Mouse (Mus musculus) macrophage (primary cell): ENCODE data around the gene Slc39a13. TPM values are rescaled to one million over a fixed set of nuclear protein-coding genes. Genes with fewer than 3 reads are reported as not detected.
A peak's percentile ranks its signal among the peaks of the same experiment; 100 is the strongest.
"Not testable (repeated sequence)": the region's sequence is repeated elsewhere in the genome, so short reads cannot be mapped to it uniquely, and the experiment has no call there.

Experiments
- H3K27ac ChIP-seq: fragments of 350-480 bp; formaldehyde crosslinking; 2 replicates; pipeline ENCODE4 v1.9.0; 2021
- H3K36me3 ChIP-seq: fragments of 350-480 bp; formaldehyde crosslinking; 2 replicates; pipeline ENCODE4 v1.9.0; 2021; ENCODE audit errors: inconsistent target
- H3K4me3 ChIP-seq: fragments of 350-480 bp; formaldehyde crosslinking; 2 replicates; pipeline ENCODE4 v1.9.0; 2021; ENCODE audit errors: inconsistent target
- H3K79me2 ChIP-seq: fragments of 350-480 bp; formaldehyde crosslinking; 2 replicates; pipeline ENCODE4 v1.9.0; 2021; ENCODE audit errors: inconsistent target
- WGBS: methylation state at CpG from one replicate; pipeline ENCODE4 v1.1.7; 2026; ENCODE audit warnings: inconsistent platforms; ENCODE audit not compliant: missing documents; 5-methylcytosine and 5-hydroxymethylcytosine counted together
- polyA plus RNA-seq: library from polyadenylated mRNA; stranded (reverse); fragments of 250-400 nt; gene quantifications from 3 replicates; pipeline ENCODE4 v1.2.4, GENCODE M21; 2018; ENCODE audit warnings: inconsistent platforms
- total RNA-seq, 78 experiments: library from RNA; depleted of rRNA; stranded (reverse); fragments of 250-400 nt; gene quantifications; 1 replicate in 9 of 78; 2 replicates in 24 of 78; 3 replicates in 43 of 78; 4 replicates in 2 of 78; pipeline ENCODE4 v1.2.4; 2018; ENCODE audit warnings: inconsistent platforms in 56 of 78

The Slc39a13 gene
- total RNA-seq (2018; cell fraction: chromatin; rRNA removed), result 100 to 1,000 TPM in 15 of 26 experiments, 10 to 100 TPM in 11; 69.4 to 316 (median 143) TPM
- 10 to 100 TPM; 14.7 to 47.5 (median 21.7) TPM for total RNA-seq (2018; cell fraction: cytosol; rRNA removed)
- total RNA-seq (2018; cell fraction: nucleus; rRNA removed), result 100 to 1,000 TPM in 11 of 26 experiments, 10 to 100 TPM in 15; 53.4 to 149 (median 91.2) TPM
- polyA plus RNA-seq, result 19.8 to 23.0 TPM (median 21.8 TPM) in 3 replicates

DNA sequence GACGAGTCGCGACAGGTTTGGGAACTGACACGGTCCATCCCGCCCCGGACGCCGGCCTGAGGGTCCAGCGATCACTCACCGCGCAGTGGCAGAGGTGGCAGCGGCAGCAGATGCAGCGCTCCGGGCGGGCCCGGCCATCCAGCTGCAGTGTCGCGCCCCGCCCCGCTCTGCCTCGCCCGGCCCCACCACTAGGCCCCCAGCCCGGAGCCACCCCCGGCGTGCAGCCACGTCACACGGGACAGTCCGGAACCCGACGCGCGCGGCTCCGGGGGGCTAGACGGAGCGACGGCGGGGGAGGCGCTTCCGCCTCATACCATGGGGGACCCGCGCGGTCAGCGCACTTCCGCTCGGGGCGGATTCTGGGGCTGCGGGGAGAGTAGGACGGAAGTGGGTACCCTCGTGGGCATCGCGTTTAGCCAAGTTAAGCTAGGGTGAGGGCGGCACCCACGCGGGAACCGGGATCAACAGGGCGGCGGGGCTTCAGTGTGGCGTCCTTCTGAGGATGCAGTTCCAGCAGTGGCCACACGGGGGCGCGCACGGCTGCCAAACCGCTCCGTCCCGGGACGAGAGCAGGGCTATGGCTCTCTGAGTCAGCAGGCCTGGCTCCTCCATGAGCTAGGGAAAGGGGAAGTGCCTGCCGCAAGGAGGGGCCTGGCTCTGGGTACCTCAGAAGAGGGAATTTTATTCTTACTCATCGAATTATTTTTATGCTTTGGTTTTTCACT lies at the start of gene Slc39a13:
Slc39a13 (minus strand) TSS at position 342 of the 725 bp plus-strand sequence.
- H3K4me3 ChIP-seq, result peak within 1 kb of the TSS; percentile 74
- no peaks in the 10 kb centered on the region for H3K36me3 ChIP-seq
- WGBS, result under 1% methylated on average over 49 of the region's 69 CpGs
- peaks cover 17% of the 10 kb centered on the region; the same call in 1 of the 2 replicates for H3K79me2 ChIP-seq
- H3K27ac ChIP-seq, result peak within 1 kb of the TSS; percentile 86

DNA sequence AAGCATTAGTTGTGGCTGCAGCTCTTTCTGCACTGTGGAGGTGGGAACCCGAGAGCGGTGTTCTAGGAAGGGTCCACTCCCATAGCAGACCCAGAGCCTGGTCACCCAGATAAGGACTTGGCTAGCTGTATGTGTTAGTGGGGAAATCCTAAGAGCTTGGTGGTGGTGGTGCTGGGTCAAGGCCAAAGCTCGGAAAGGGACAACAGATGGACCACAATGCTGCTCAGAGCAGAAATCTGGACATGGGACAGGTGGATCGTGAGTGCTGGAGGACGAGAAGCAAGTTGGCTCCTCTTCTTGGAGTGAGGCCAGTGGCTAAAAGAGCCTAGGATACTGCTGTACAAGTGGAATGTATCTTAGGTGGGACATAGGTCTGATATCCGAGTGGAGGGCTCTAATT lies 49.3 kb upstream of the Slc39a13 start:
- Histone ChIP-seq H3K4me3 (no peak overlapping the region), H3K27ac (no peak overlapping the region), H3K79me2 (no peaks in the 10 kb centered on the region), H3K36me3 (peaks cover 13% of the 10 kb centered on the region)
- WGBS, result 93% methylated on average over 6 of the region's 6 CpGs

DNA sequence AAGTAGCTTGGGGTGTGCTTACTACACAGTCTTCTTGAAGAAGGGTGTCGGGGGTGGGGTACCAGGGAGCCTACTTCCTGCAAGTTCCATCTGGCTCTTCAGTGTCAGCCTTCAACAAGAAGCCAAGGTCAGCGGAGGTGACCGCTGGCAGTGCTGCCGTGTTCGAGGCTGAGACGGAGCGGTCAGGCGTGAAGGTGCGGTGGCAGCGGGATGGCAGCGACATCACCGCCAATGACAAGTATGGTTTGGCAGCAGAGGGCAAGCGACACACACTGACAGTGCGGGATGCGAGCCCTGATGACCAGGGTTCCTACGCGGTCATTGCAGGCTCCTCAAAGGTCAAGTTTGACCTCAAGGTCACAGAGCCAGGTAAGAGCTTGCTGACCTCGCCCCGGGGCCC lies 48.8 kb upstream of the Slc39a13 start:
- H3K4me3 ChIP-seq, result no peak overlapping the region
- whole genome bisulfite sequencing, result 93% methylated on average over 19 of the region's 19 CpGs
- H3K27ac ChIP-seq, result no peak overlapping the region
- peaks cover 3% of the 10 kb centered on the region; the same call in 1 of the 2 replicates for H3K79me2 ChIP-seq
- peaks cover 18% of the 10 kb centered on the region for H3K36me3 ChIP-seq

DNA sequence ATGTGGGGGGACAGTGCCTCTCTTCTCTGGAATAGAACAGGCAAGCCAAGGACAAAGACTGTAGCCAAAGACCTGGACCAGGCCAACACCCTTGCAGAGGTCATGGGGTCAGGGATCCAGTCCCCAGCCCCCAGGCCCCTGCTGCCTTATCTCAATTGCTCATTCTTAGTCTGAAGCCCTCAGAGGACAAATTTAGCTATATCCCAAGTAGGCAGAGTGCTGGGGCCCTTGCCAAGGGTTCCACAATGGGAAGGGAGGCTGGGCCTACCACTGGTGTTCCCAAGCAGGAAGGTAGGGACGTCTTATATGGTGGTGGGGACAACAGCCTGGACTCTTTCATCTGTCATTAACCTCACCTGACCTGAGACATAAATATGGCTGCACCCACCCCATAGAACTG lies 48.4 kb upstream of the Slc39a13 start:
- Histone ChIP-seq H3K79me2 (peaks cover 7% of the 10 kb centered on the region), H3K27ac (no peak overlapping the region), H3K36me3 (peaks cover 22% of the 10 kb centered on the region), H3K4me3 (no peak overlapping the region)
- WGBS, result 73% methylated on average over 1 of the region's 1 CpGs

DNA sequence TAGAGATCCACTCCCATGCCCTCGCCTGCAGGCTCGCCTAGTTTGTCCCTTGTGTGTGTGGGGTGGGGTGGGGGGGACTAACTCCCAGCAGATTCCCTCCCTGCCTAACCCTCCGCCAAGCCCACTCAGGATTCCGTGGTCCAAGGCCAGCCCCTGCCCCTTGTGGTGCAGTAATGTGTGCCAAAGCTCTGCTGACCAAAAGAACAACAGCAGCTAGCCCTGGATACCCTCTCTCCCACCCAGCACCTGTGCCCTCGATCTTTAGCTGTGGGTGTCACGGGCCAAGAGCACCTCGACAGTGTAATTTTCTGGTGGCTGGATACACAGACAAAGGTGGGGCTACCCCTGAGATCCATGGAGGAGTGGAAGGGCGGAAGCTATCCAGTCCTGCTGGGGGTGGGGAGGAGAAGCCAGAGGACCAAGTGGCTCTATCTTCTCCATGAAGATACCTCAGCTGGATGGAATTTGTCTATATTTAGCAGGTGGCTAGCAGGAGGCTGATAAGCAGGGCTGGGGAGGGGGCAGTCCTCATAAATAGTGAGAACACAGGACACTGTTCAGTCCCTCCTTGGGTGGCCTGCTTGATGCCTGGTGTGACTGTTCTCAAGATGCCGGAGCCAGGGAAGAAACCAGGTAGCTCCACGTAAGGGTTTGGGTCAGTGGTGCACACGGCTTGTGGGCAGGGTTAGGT lies 47.5 kb upstream of the Slc39a13 start, which contains the start of gene Mybpc3:
Mybpc3 (plus strand) TSS at position 560 of the 691 bp plus-strand sequence.
- H3K4me3 ChIP-seq, result no peak within 1 kb of the TSS
- peaks cover 31% of the 10 kb centered on the region for H3K36me3 ChIP-seq
- no peak within 1 kb of the TSS for H3K27ac ChIP-seq
- 95% methylated on average over 9 of the region's 11 CpGs for WGBS
- H3K79me2 ChIP-seq, result peaks cover 16% of the 10 kb centered on the region

DNA sequence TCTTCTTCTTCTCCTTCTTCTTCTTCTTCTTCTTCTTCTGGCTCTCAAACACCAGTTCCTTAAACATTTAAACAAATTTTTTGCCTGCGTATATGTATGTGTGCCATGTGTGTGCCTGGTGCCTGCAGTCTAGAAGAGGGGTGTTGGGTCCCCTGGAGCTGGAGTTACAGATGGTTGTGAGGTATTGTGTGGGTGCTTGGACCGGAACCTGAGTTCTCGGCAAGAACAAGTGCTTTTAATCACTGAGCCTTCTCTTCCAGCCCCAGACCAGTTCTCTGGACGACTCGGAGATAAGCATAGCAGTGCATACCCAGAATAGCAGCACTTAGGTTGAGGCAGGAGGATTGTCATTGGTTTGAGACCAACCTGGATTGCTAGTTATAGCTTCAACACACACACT lies 46.6 kb upstream of the Slc39a13 start:
- peaks cover 40% of the 10 kb centered on the region for H3K36me3 ChIP-seq
- H3K79me2 ChIP-seq, result peaks cover 25% of the 10 kb centered on the region
- H3K4me3 ChIP-seq, result no peak overlapping the region
- 82% methylated on average over 5 of the region's 5 CpGs for WGBS
- no peak overlapping the region for H3K27ac ChIP-seq

DNA sequence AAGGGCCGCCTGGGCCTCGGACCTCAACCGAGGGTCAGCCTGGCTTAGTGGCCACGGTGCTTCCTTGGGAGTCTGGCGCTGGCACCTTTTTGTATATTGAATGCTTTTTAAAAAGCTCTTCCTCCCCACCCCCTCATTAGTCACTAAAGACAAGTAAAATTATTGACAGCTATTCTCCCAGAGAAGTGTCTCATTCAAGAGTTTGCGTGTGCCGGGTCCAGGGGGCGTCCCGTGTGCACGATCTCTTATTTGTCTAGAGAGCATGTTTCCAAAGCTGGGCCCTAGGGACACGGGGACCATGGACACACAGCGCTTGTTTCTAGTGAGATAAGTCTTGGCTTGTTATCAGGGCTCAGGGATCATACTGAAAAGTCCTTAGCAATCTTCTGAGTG lies 45.4 kb upstream of the Slc39a13 start:
- peaks cover 38% of the 10 kb centered on the region for H3K79me2 ChIP-seq
- no peak overlapping the region for H3K4me3 ChIP-seq
- no peak overlapping the region for H3K27ac ChIP-seq
- WGBS, result 96% methylated on average over 12 of the region's 12 CpGs
- peaks cover 53% of the 10 kb centered on the region for H3K36me3 ChIP-seq

DNA sequence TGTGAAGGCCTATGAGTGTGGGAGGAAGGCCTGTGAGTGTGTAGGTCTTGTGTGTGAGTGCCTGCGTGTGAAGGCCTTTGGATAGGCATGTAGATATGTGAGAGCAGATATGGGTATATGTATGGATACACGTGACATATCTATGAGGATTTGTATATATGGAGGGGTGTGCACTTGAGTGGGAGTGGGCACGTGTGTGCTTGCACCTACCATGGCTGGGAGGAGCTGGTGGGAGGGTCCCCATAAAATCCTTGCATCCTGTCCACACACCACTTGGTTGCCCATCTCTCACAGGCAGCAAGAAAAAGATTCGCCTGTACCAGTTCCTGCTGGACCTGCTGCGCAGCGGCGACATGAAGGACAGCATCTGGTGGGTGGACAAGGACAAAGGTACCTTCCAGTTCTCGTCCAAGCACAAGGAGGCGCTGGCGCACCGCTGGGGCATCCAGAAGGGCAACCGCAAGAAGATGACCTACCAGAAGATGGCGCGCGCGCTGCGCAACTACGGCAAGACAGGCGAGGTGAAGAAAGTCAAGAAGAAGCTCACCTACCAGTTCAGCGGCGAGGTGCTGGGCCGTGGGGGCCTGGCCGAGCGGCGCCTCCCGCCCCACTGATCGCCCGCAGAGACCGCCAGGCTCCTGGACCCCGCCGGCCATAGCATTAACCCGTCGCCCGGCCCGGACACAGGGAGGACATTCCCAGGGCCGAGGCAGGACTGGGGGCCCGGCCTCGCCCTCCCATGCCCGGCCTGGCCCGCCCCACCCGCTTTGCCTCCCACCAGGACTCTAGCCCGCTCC lies 44.8 kb upstream of the Slc39a13 start:
- H3K27ac ChIP-seq, result no peak overlapping the region
- peaks cover 44% of the 10 kb centered on the region for H3K79me2 ChIP-seq
- H3K4me3 ChIP-seq, result no peak overlapping the region
- H3K36me3 ChIP-seq, result peaks cover 57% of the 10 kb centered on the region
- WGBS, result 93% methylated on average over 36 of the region's 42 CpGs

DNA sequence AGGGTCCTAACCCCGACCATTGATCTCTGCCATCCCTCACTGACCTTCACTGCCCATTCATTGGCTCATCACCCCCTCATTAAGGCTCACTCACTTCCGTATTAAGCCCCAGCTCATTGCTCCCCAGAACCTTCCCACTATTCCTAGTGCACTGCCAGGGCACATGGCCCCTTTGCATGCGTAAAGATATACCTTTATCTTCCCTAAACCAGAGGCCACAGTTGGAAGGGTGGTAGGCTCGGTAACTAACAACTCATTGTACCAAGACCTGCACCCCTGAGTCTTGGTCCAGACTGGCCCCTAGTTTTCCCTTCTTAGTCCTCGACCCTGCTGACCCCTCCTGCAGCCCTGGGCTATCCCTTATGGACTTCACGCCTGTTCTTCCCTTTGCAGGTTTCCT lies 43.6 kb upstream of the Slc39a13 start:
- 90% methylated on average over 6 of the region's 6 CpGs for WGBS
- Histone ChIP-seq H3K79me2 (peaks cover 55% of the 10 kb centered on the region), H3K4me3 (no peak overlapping the region), H3K27ac (peak overlapping the region; percentile 77), H3K36me3 (peaks cover 68% of the 10 kb centered on the region)

DNA sequence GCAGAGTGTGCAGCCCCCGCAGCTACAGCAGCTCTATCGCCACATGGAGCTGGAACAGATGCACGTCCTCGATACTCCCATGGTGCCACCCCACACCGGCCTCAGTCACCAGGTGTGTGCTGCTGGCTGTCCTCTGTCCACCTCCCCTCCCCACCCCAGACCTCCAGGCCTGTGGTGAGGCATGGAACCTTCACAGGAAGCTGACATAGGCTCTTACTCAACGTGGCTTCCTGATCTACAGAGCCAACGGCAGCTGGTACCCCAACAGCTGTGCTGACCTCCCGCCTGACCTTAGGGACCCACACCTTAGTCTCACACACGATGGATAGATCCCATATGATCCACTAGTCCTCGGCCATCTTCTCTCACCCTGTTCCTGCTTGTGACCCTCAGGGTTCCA lies 43.1 kb upstream of the Slc39a13 start:
- H3K27ac ChIP-seq, result peak overlapping the region; percentile 77
- H3K36me3 ChIP-seq, result peaks cover 73% of the 10 kb centered on the region
- H3K4me3 ChIP-seq, result no peak overlapping the region
- H3K79me2 ChIP-seq, result peaks cover 60% of the 10 kb centered on the region
- WGBS, result 48% methylated on average over 10 of the region's 10 CpGs

DNA sequence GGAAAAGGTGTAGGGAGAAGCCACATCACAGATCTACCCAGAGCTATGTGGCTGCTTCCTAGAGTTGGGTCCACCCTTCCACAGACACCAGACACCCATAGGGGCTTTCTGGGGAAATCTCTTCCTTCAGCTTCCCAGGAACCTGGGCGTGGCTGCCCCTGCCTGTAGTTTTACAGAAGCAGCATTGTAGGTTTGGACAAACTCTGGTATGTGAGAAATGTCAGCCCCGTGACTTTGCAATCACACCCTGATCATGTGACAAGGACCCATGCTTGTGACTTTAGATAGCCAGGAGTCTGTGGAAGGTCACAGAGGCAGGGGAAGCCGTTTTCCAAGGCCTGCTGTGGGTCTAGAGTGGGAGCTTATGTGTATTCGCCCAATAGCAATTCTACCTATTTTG lies 42.3 kb upstream of the Slc39a13 start:
- WGBS, result 56% methylated on average over 4 of the region's 4 CpGs
- Histone ChIP-seq H3K79me2 (peaks cover 69% of the 10 kb centered on the region), H3K36me3 (peaks cover 82% of the 10 kb centered on the region), H3K27ac (peak overlapping the region; percentile 77), H3K4me3 (no peak overlapping the region)

DNA sequence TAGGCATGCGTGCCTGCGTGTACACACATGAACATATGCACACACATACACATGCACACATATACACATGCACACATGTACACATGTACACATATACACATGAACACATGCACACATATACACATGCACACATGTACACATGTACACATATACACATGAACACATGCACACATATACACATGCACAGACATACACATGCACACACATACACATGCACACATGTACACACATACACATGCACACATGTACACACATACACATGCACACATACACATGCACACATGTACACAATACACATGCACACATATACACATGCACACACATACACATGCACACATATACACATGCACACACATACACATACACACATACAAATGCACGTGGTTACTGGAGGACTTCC lies 41.6 kb upstream of the Slc39a13 start:
- Histone ChIP-seq H3K27ac (peak overlapping the region; percentile 77), H3K79me2 (peaks cover 75% of the 10 kb centered on the region), H3K36me3 (peaks cover 88% of the 10 kb centered on the region)
- H3K4me3 ChIP-seq, result not testable (repeated sequence)
- WGBS, result 90% methylated on average over 3 of the region's 3 CpGs

DNA sequence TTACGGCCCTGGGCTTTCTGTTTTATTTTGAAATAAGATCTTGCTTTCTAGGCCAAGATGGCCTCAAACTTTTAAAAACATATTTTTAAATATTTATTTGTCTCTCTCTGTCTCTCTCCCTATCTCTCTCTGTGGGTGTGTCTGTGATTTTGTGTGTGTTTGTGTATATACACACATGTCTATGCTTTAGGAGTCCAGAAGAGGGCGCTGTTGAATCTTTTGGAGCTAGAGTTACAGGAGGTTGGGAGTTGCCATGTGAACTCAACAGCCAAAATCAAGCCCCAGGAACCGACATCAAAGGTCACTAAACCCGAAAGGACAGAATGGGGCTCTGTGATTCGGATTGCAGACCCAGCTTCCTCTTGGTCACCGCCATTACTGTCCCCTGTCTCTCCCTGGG lies 40.2 kb upstream of the Slc39a13 start:
- Histone ChIP-seq H3K4me3 (no peak overlapping the region), H3K79me2 (peaks cover 89% of the 10 kb centered on the region), H3K27ac (no peak overlapping the region), H3K36me3 (peaks cover 89% of the 10 kb centered on the region)
- 91% methylated on average over 6 of the region's 6 CpGs for WGBS

DNA sequence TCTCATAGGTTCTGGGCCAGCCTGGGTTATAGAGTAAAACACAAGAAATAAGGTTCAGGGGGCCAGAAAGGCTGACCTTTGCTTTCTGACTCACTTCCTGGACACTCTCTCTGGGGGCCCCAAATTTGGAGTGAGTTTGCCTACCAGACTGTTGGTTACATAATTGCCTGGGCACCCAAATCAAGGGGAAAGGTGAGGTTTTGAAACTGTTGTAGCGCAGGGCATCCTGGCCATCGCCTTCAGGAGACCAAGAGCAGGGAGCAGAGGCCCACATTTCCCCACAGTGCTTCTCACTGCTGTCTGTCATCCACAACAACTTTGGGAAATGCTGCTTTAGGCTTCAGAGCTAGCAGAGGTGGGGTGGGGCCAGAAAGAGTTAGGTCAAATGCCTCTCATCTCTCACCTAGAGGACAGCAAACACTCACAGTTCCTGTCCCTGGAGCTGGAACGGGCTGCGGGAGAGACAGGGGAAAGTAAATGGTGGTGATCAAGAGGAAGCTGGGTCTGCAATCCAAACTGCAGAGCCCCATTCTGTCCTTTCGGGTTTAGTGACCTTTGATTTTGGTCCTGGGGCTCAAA lies 39.7 kb upstream of the Slc39a13 start:
- 82% methylated on average over 5 of the region's 5 CpGs for WGBS
- H3K27ac ChIP-seq, result no peak overlapping the region
- H3K79me2 ChIP-seq, result peaks cover 95% of the 10 kb centered on the region
- H3K36me3 ChIP-seq, result peaks cover 93% of the 10 kb centered on the region
- H3K4me3 ChIP-seq, result no peak overlapping the region
